Mouse (Mus musculus) midbrain, embryonic 14.5 days (tissue): ENCODE measurements at regions not wholly inside any gene's neighbourhood (a gene's known extent, or its start where the extent isn't known, plus 50 kb on each side); places are given as distances from the start of the nearest gene placed in this dataset.

Experiments
- ATAC-seq: fragments of 200-750 bp; cut with Nextera tagmentation; 2 replicates; pipeline ENCODE4 v1.8.0; 2017; ENCODE audit warnings: moderate number of reproducible peaks, moderate library complexity; ENCODE audit not compliant: low FRiP score, low TSS enrichment
- DNase-seq: peaks from one replicate; pipeline ENCODE4 v3.0.0-alpha.2; 2015
- H3K27ac ChIP-seq: fragments of 300-500 bp; sonication (generic); replicated peaks from 2 replicates; pipeline ENCODE4 v1.5.1; 2014; ENCODE audit warnings: mild to moderate bottlenecking, low read depth, low read length, moderate library complexity
- H3K27me3 ChIP-seq: fragments of 300-500 bp; sonication (generic); 2 replicates; pipeline ENCODE4 v1.6.1; 2014; ENCODE audit warnings: low read length, control low read depth, mixed read lengths; ENCODE audit not compliant: control insufficient read depth, insufficient read depth
- H3K36me3 ChIP-seq: fragments of 300-500 bp; sonication (generic); 2 replicates; pipeline ENCODE4 v1.6.1; 2014; ENCODE audit warnings: low read length, control low read depth; ENCODE audit not compliant: control insufficient read depth, insufficient read depth
- H3K4me1 ChIP-seq: fragments of 300-500 bp; sonication (generic); 2 replicates; pipeline ENCODE4 v1.6.1; 2014; ENCODE audit warnings: mild to moderate bottlenecking, antibody characterized with exemption, low read length, control low read depth; ENCODE audit not compliant: control insufficient read depth, insufficient read depth
- H3K4me2 ChIP-seq: fragments of 300-500 bp; sonication (generic); 2 replicates; pipeline ENCODE4 v1.6.1; 2014; ENCODE audit warnings: mild to moderate bottlenecking, low read length, moderate library complexity
- H3K4me3 ChIP-seq: fragments of 300-500 bp; sonication (generic); replicated peaks from 2 replicates; pipeline ENCODE4 v1.5.1; 2014; ENCODE audit warnings: low read depth, low read length
- H3K9ac ChIP-seq: fragments of 300-500 bp; sonication (generic); replicated peaks from 2 replicates; pipeline ENCODE4 v1.6.1; 2014; ENCODE audit warnings: mild to moderate bottlenecking, low read length, moderate library complexity
- H3K9me3 ChIP-seq: fragments of 300-500 bp; sonication (generic); 2 replicates; pipeline ENCODE4 v1.6.1; 2016; ENCODE audit warnings: low read length, control low read depth, mixed read lengths; ENCODE audit not compliant: control insufficient read depth
- WGBS: fragments of 180-500 bp; shearing (Covaris S2); extraction: QIAGEN DNeasy Blood & Tissue Kit; methylation state at CpG from one replicate; pipeline ENCODE4 v1.1.7; 2014; 5-methylcytosine and 5-hydroxymethylcytosine counted together

- H3K27ac ChIP-seq: no peak overlapping the region
- no peaks in the 10 kb centered on the region for H3K4me1 ChIP-seq
- no peaks in the 10 kb centered on the region for H3K9me3 ChIP-seq
- no peak overlapping the region for H3K9ac ChIP-seq
- WGBS: 91% methylated on average over 4 of the region's 4 CpGs
- ATAC-seq: no peak
- DNase-seq: no peak
- no peak overlapping the region for H3K4me3 ChIP-seq
- H3K27me3 ChIP-seq: no peaks in the 10 kb centered on the region
- no peak overlapping the region for H3K4me2 ChIP-seq
- no peaks in the 10 kb centered on the region for H3K36me3 ChIP-seq
These were observed 673.1 kb upstream of the 4930412O13Rik start for GRCm38 (mm10) chr2:9207963-9208362.
